Comparison of ENCODE assay signal across 29 mouse cellular contexts in the genomic region with DNA sequence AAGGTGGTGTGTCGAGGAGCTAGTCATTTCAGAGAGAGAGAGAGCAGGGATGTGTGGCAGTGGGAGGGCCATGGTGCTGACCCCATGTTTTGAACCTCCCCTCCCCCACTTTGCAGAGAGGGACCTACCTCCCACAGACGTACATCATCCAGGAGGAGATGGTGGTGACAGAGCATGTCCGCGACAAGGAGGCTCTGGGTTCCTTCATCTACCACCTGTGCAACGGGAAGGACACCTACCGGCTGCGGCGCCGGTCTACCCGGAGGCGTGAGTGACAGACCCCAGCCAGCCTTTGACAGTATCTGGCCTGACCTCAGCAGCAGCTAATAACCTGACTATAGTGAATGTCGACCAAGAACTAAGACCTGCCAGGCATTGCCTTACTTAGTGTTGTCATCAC. TPM values are rescaled to one million over a fixed set of nuclear protein-coding genes. Genes with fewer than 3 reads are reported as not detected.
DNase-seq lines count a peak whose midpoint lies in the region; ATAC-seq and TF ChIP-seq lines count a peak whose summit lies in the region.
"Had no signal": no experiment of that assay in that cellular context is flagged by ENCODE, and none has a peak within 500 bp of the region (broad histone marks: within the 10 kb centered on the region; RNA-seq: fewer than 3 reads in every experiment).

No protein-coding gene starts in this region.

- H3K36me3 ChIP-seq in heart, embryonic 10.5 days = peaks cover 59% of the 10 kb centered on the region
- peaks cover 77% of the 10 kb centered on the region for H3K36me3 ChIP-seq in heart, embryonic 13.5 days
- H3K36me3 ChIP-seq in heart, embryonic 16.5 days (ENCODE audit: control insufficient read depth, insufficient read depth) = peaks cover 46% of the 10 kb centered on the region
- no peaks in the 10 kb centered on the region for H3K36me3 ChIP-seq in heart, adult 2 months (ENCODE audit: control insufficient read depth, insufficient read depth, low read length)
- peaks cover 11% of the 10 kb centered on the region; the same call in 1 of the 2 replicates for H3K36me3 ChIP-seq in limb, embryonic 11.5 days (ENCODE audit: control insufficient read depth, insufficient read depth, low read length)
- H3K36me3 ChIP-seq in limb, embryonic 10.5 days = peaks cover 90% of the 10 kb centered on the region

- TF ChIP-seq POLR2A in heart, adult 2 months (IDR thresholded peaks at IDR 0.05; ENCODE audit: insufficient read depth, low read depth, low read length) = no peak

- H3K4me1 ChIP-seq in heart, embryonic 10.5 days = peaks cover 60% of the 10 kb centered on the region
- H3K4me1 ChIP-seq in heart, embryonic 13.5 days = peaks cover 60% of the 10 kb centered on the region
- H3K4me1 ChIP-seq in heart, embryonic 16.5 days (ENCODE audit: control insufficient read depth, insufficient read depth, low read length) = peaks cover 39% of the 10 kb centered on the region
- H3K4me1 ChIP-seq in heart, adult 2 months (ENCODE audit: control insufficient read depth, insufficient read depth, low read length) = peaks cover 5% of the 10 kb centered on the region
- H3K4me1 ChIP-seq in limb, embryonic 11.5 days (ENCODE audit: control insufficient read depth, insufficient read depth, low read length) = no peaks in the 10 kb centered on the region
- H3K4me1 ChIP-seq in limb, embryonic 10.5 days = 0 out of 2 replicates have a peak, but pooled peaks cover under 1% of the 10 kb centered on the region

- no peak for TF ChIP-seq EP300 in heart, adult 2 months (IDR thresholded peaks at IDR 0.05; ENCODE audit: insufficient read depth, low read depth, low read length)

- no peak overlapping the region for H3K27ac ChIP-seq in heart, embryonic 10.5 days
- H3K27ac ChIP-seq in heart, embryonic 13.5 days (replicated peaks) = peak overlapping the region; percentile 58
- no peak overlapping the region for H3K27ac ChIP-seq in heart, embryonic 16.5 days (ENCODE audit: low read length)
- H3K27ac ChIP-seq in heart, adult 2 months = no peak overlapping the region
- H3K27ac ChIP-seq in limb, embryonic 11.5 days (replicated peaks; ENCODE audit: low read depth, low read length) = no peak overlapping the region
- no peak overlapping the region for H3K27ac ChIP-seq in limb, embryonic 10.5 days
- H3K27ac ChIP-seq: embryonic facial prominence, embryonic 10.5 days; embryonic facial prominence, embryonic 13.5 days; forebrain, embryonic 12.5 days; forebrain, embryonic 15.5 days; hindbrain, embryonic 14.5 days; hindbrain, postnatal 0 days had no signal

- H3K9ac ChIP-seq in heart, embryonic 13.5 days = no peak overlapping the region
- no peak overlapping the region for H3K9ac ChIP-seq in heart, embryonic 16.5 days (ENCODE audit: low read length)
- no peak overlapping the region for H3K9ac ChIP-seq in heart, adult 2 months (ENCODE audit: low read depth, low read length)
- H3K9ac ChIP-seq in limb, embryonic 11.5 days (ENCODE audit: low read length) = no peak overlapping the region
- H3K9ac ChIP-seq: embryonic facial prominence, embryonic 13.5 days; forebrain, embryonic 12.5 days; forebrain, embryonic 15.5 days; hindbrain, embryonic 14.5 days had no signal

- no peaks in the 10 kb centered on the region for H3K27me3 ChIP-seq in heart, embryonic 10.5 days (ENCODE audit: insufficient read depth, poor library complexity, severe bottlenecking)
- H3K27me3 ChIP-seq in heart, embryonic 13.5 days (replicated peaks) = no peaks in the 10 kb centered on the region
- no peaks in the 10 kb centered on the region for H3K27me3 ChIP-seq in heart, embryonic 16.5 days (ENCODE audit: control insufficient read depth, insufficient read depth, low read length)
- H3K27me3 ChIP-seq in heart, adult 2 months (ENCODE audit: control insufficient read depth, insufficient read depth, low read length) = no peaks in the 10 kb centered on the region
- H3K27me3 ChIP-seq in limb, embryonic 11.5 days (ENCODE audit: control insufficient read depth, insufficient read depth, low read length) = no peaks in the 10 kb centered on the region
- no peaks in the 10 kb centered on the region for H3K27me3 ChIP-seq in limb, embryonic 10.5 days (ENCODE audit: low read depth, poor library complexity, severe bottlenecking)
- H3K27me3 ChIP-seq: embryonic facial prominence, embryonic 13.5 days; forebrain, embryonic 12.5 days; forebrain, embryonic 15.5 days had no signal

- no peak overlapping the region for H3K4me2 ChIP-seq in heart, embryonic 13.5 days
- H3K4me2 ChIP-seq in heart, embryonic 16.5 days (ENCODE audit: low read depth, low read length) = no peak overlapping the region
- no peak overlapping the region for H3K4me2 ChIP-seq in limb, embryonic 11.5 days (ENCODE audit: low read depth, severe bottlenecking)
- H3K4me2 ChIP-seq: embryonic facial prominence, embryonic 13.5 days; forebrain, embryonic 12.5 days; forebrain, embryonic 15.5 days; hindbrain, embryonic 14.5 days had no signal

- intact Hi-C loops in heart, postnatal 10 days (cut with DNase I) = no loop called here
- intact Hi-C loops in heart, postnatal 14 days (cut with DNase I) = no loop called here
- intact Hi-C loops in heart, adult 2 months (cut with DNase I) = no loop called here

- peak; percentile 41; the same call in 1 of the 2 replicates for ATAC-seq in heart, embryonic 13.5 days (ENCODE audit: extremely low read depth, insufficient number of reproducible peaks, low FRiP score, low TSS enrichment)
- ATAC-seq in heart, embryonic 16.5 days (replicated peaks; ENCODE audit: extremely low read depth, insufficient read depth, low FRiP score) = peak; percentile 55
- 0 out of 2 replicates have a peak, but pooled peaks have one; percentile 28 for ATAC-seq in limb, embryonic 11.5 days (ENCODE audit: insufficient number of reproducible peaks, low FRiP score, low TSS enrichment, low read depth)
- ATAC-seq: activated CD4-positive, CD25-positive, alpha-beta regulatory T cell, adult 4 months; forebrain, embryonic 15.5 days; hindbrain, postnatal 0 days; inflammation-experienced regulatory T-cells, adult 6 months; intestine, embryonic 16.5 days had no signal

- no peak for TF ChIP-seq CTCF in heart, adult 2 months (IDR thresholded peaks at IDR 0.05)

- DNase-seq in heart, embryonic 10.5 days (ENCODE audit: low spot score) = peak; percentile 91
- no peak for DNase-seq in heart, postnatal 10 days
- no peak for DNase-seq in heart, postnatal 14 days
- DNase-seq in heart, adult 2 months = no peak
- DNase-seq in limb, embryonic 11.5 days (ENCODE audit: low spot score) = no peak
- DNase-seq in limb, embryonic 10.5 days (ENCODE audit: low spot score) = no peak
- DNase-seq: adrenal gland, adult 8-10 months; adrenal gland, postnatal 25 days; cerebellum, adult 11-12 months; cerebellum, adult 8-10 months; cerebellum, postnatal 10 days; cerebellum, postnatal 36 days; embryo, embryonic 11 days; gastrocnemius, postnatal 25 days; kidney, adult 18-20 months had no signal

- 51% methylated on average over 12 of the region's 12 CpGs for WGBS in heart, embryonic 10.5 days
- 37% methylated on average over 12 of the region's 12 CpGs for WGBS in heart, embryonic 13.5 days
- WGBS in heart, embryonic 16.5 days = 42% methylated on average over 12 of the region's 12 CpGs
- WGBS in heart, adult 2 months = 71% methylated on average over 12 of the region's 12 CpGs
- 71% methylated on average over 12 of the region's 12 CpGs for WGBS in limb, embryonic 11.5 days
- 67% methylated on average over 12 of the region's 12 CpGs for WGBS in limb, embryonic 10.5 days

- no peaks in the 10 kb centered on the region for H3K79me2 ChIP-seq in heart, adult 2 months (replicated peaks; ENCODE audit: control insufficient read depth, insufficient read depth, low read length)

- H3K9me3 ChIP-seq in heart, embryonic 10.5 days = no peaks in the 10 kb centered on the region
- H3K9me3 ChIP-seq in heart, embryonic 13.5 days = no peaks in the 10 kb centered on the region
- peaks cover 4% of the 10 kb centered on the region; the same call in 1 of the 2 replicates for H3K9me3 ChIP-seq in heart, embryonic 16.5 days (replicated peaks; ENCODE audit: control insufficient read depth, low read length)
- no peaks in the 10 kb centered on the region for H3K9me3 ChIP-seq in limb, embryonic 11.5 days (ENCODE audit: control insufficient read depth, low read length)
- H3K9me3 ChIP-seq in limb, embryonic 10.5 days (replicated peaks) = no peaks in the 10 kb centered on the region
- H3K9me3 ChIP-seq: embryonic facial prominence, embryonic 10.5 days; embryonic facial prominence, embryonic 13.5 days; forebrain, embryonic 12.5 days; forebrain, embryonic 15.5 days had no signal

- H3K4me3 ChIP-seq in heart, embryonic 10.5 days = no peak overlapping the region
- H3K4me3 ChIP-seq in heart, embryonic 13.5 days = no peak overlapping the region
- no peak overlapping the region for H3K4me3 ChIP-seq in heart, embryonic 16.5 days (ENCODE audit: low read length)
- H3K4me3 ChIP-seq in heart, adult 2 months = no peak overlapping the region
- H3K4me3 ChIP-seq in limb, embryonic 11.5 days (ENCODE audit: low read depth, low read length) = no peak overlapping the region
- H3K4me3 ChIP-seq in limb, embryonic 10.5 days = no peak overlapping the region
- H3K4me3 ChIP-seq: embryonic facial prominence, embryonic 10.5 days; embryonic facial prominence, embryonic 13.5 days; erythroblast, embryonic 14.5 days; forebrain, embryonic 12.5 days; forebrain, embryonic 15.5 days had no signal

RNA-seq across cellular contexts. Expression of a gene that starts 12.8 kb away (rescaled TPM):
- polyA plus RNA-seq in heart, embryonic 10.5 days (2016; fragmentation: Nextera tagmentation; extraction: Ambion mirVana) = 193 and 231 TPM in 2 replicates
- total RNA-seq in heart, postnatal 10 days (2021) = 100 to 1,000 TPM in 1 of 2 experiments, 10 to 100 TPM in 1; 96.4 to 109 TPM
- 246 and 255 TPM in 2 replicates for polyA plus RNA-seq in heart, embryonic 13.5 days (2015; fragmentation: Nextera tagmentation; extraction: Ambion mirVana)
- 10 to 100 TPM; 87.2 to 93.8 TPM for total RNA-seq in heart, postnatal 14 days (2021)
- 188 TPM in 2 replicates for polyA plus RNA-seq in heart, embryonic 16.5 days (2015; fragmentation: Nextera tagmentation; extraction: Ambion mirVana)
- total RNA-seq in heart, adult 2 months (2021) = 10 to 100 TPM; 60.3 to 62.0 TPM
- 101 and 137 TPM in 2 replicates for polyA plus RNA-seq in heart, adult 2 months (2012; rRNA removed)
- polyA plus RNA-seq in limb, embryonic 11.5 days (2014; fragmentation: Nextera tagmentation; extraction: Ambion mirVana) = 105 and 125 TPM in 2 replicates
- polyA plus RNA-seq in limb, embryonic 10.5 days (2016; fragmentation: Nextera tagmentation; extraction: Ambion mirVana) = 170 and 188 TPM in 2 replicates

RNA-seq across cellular contexts. Expression of a gene that starts 21.4 kb away (rescaled TPM):
- not detected in 2 replicates for polyA plus RNA-seq in heart, embryonic 10.5 days (2016; fragmentation: Nextera tagmentation; extraction: Ambion mirVana)
- total RNA-seq in heart, postnatal 10 days (2021) = under 1 TPM in 1 of 2 experiments, not detected in 1; 0.17 TPM
- 0.19 TPM in 1 of 2 replicates, not detected in the other for polyA plus RNA-seq in heart, embryonic 13.5 days (2015; fragmentation: Nextera tagmentation; extraction: Ambion mirVana)
- not detected for total RNA-seq in heart, postnatal 14 days (2021)
- 0.09 and 0.21 TPM in 2 replicates for polyA plus RNA-seq in heart, embryonic 16.5 days (2015; fragmentation: Nextera tagmentation; extraction: Ambion mirVana)
- not detected for total RNA-seq in heart, adult 2 months (2021)
- polyA plus RNA-seq in heart, adult 2 months (2012; rRNA removed) = not detected in 2 replicates
- polyA plus RNA-seq in limb, embryonic 11.5 days (2014; fragmentation: Nextera tagmentation; extraction: Ambion mirVana) = 0.06 and 0.11 TPM in 2 replicates
- polyA plus RNA-seq in limb, embryonic 10.5 days (2016; fragmentation: Nextera tagmentation; extraction: Ambion mirVana) = 0.13 TPM in 1 of 2 replicates, not detected in the other
- total RNA-seq: gastrocnemius, postnatal 25 days; heart, postnatal 25 days had no signal
- polyA plus RNA-seq: erythroblast, embryonic 14.5 days had no signal

RNA-seq across cellular contexts. Expression of a gene that starts 53.9 kb away (rescaled TPM):
- polyA plus RNA-seq in heart, embryonic 10.5 days (2016; fragmentation: Nextera tagmentation; extraction: Ambion mirVana) = 0.04 TPM in 1 of 2 replicates, not detected in the other
- total RNA-seq in heart, postnatal 10 days (2021) = not detected
- 0.04 TPM in 1 of 2 replicates, not detected in the other for polyA plus RNA-seq in heart, embryonic 13.5 days (2015; fragmentation: Nextera tagmentation; extraction: Ambion mirVana)
- not detected for total RNA-seq in heart, postnatal 14 days (2021)
- 0.09 and 0.18 TPM in 2 replicates for polyA plus RNA-seq in heart, embryonic 16.5 days (2015; fragmentation: Nextera tagmentation; extraction: Ambion mirVana)
- not detected for total RNA-seq in heart, adult 2 months (2021)
- 0.03 TPM in 1 of 2 replicates, not detected in the other for polyA plus RNA-seq in heart, adult 2 months (2012; rRNA removed)
- polyA plus RNA-seq in limb, embryonic 11.5 days (2014; fragmentation: Nextera tagmentation; extraction: Ambion mirVana) = not detected in 2 replicates
- not detected in 2 replicates for polyA plus RNA-seq in limb, embryonic 10.5 days (2016; fragmentation: Nextera tagmentation; extraction: Ambion mirVana)
- total RNA-seq: gastrocnemius, adult 8-10 months; gastrocnemius, postnatal 25 days; heart, postnatal 25 days had no signal
- polyA plus RNA-seq: embryonic facial prominence, embryonic 10.5 days; erythroblast, embryonic 14.5 days; forebrain, embryonic 12.5 days had no signal
